Mouse (Mus musculus) gastrocnemius, adult 18-20 months (tissue): Measurements from ENCODE around the gene Pf4. TPM values are rescaled to one million over a fixed set of nuclear protein-coding genes. Genes with fewer than 3 reads are reported as not detected.
"Not testable (repeated sequence)": the region's sequence is repeated elsewhere in the genome, so short reads cannot be mapped to it uniquely, and the experiment has no call there.

Experiments used
- DNase-seq: peaks from one replicate; pipeline ENCODE4 v3.0.0; 2021; ENCODE audit warnings: low spot score
- microRNA-seq: library from miRNA; unstranded; fragments of <30 nt; microRNA quantifications from one replicate; pipeline ENCODE4 v1.2.0, GENCODE M21; 2021
- total RNA-seq, 2 experiments: library from RNA; stranded (reverse); gene quantifications; 2 replicates each; pipeline ENCODE4 v1.2.3; 2021

The Pf4 gene
- total RNA-seq, 2 experiments from 2014 or later = 5.6 to 15.2 TPM

- no peak for DNase-seq
Measured at GRCm38 (mm10) chr5:90785659-90786588, 13.7 kb downstream of the Pf4 start, which contains the start of gene Cxcl3. Gene Cxcl3, plus strand, starts transcription at chr5:90786103.

- no peak for DNase-seq
Measured at GRCm38 (mm10) chr5:90788114-90788513, 15.9 kb downstream of the Pf4 start.

- no peak for DNase-seq
Measured at GRCm38 (mm10) chr5:90789306-90790073, 17.3 kb downstream of the Pf4 start.

GRCm38 (mm10) chr5:90790074-90790502 lies 17.9 kb downstream of the Pf4 start:
- no peak for DNase-seq

- no peak for DNase-seq
Measured at GRCm38 (mm10) chr5:90794195-90794625, 22.0 kb downstream of the Pf4 start, which contains the start of gene Cxcl15. Gene Cxcl15, plus strand, starts transcription at chr5:90794534.

- DNase-seq = not testable (repeated sequence)
Measured at GRCm38 (mm10) chr5:90795392-90795791, 23.2 kb downstream of the Pf4 start.

GRCm38 (mm10) chr5:90804574-90804973 lies 32.3 kb downstream of the Pf4 start:
- DNase-seq = no peak

GRCm38 (mm10) chr5:90806050-90806449 lies 33.8 kb downstream of the Pf4 start:
- DNase-seq = no peak

GRCm38 (mm10) chr5:90807176-90807950 lies 35.1 kb downstream of the Pf4 start:
- DNase-seq = no peak

GRCm38 (mm10) chr5:90819756-90820155 lies 47.5 kb downstream of the Pf4 start:
- no peak for DNase-seq

Small RNA genes within 50 kb of the gene (microRNA-seq; reads per million reads assigned to microRNA genes)
- not detected for gene Gm24322

Other genes with a start within 250 kb of the Pf4 start
- not detected for gene 5830473C10Rik, start 211.3 kb upstream of the Pf4 start, total RNA-seq
- gene Rassf6, start 131.8 kb upstream of the Pf4 start, total RNA-seq = not detected
- not detected for gene Cxcl5, start 13.1 kb upstream of the Pf4 start, total RNA-seq
- under 1 TPM; 0.21 to 0.28 TPM for gene Ppbp, start 3.9 kb upstream of the Pf4 start, total RNA-seq
- not detected for gene Cxcl3, start 13.7 kb downstream of the Pf4 start, total RNA-seq
- gene Cxcl15, start 22.1 kb downstream of the Pf4 start, total RNA-seq = not detected
- under 1 TPM in 1 of 2 experiments, not detected in 1; 0.25 TPM for gene Cxcl1, start 118.8 kb downstream of the Pf4 start, total RNA-seq
- gene Cxcl2, start 131.4 kb downstream of the Pf4 start, total RNA-seq = not detected
- gene Mthfd2l, start 158.7 kb downstream of the Pf4 start, total RNA-seq = 1 to 10 TPM; 5.7 to 6.9 TPM